Mouse (Mus musculus): Measurements from ENCODE around the gene Cnst. TPM values are rescaled to one million over a fixed set of nuclear protein-coding genes. Genes with fewer than 3 reads are reported as not detected.

Cnst gene
- polyA plus RNA-seq, 1 experiment from 2014 or later = 13.8 TPM

GRCm38 (mm10) chr1:179582021-179582433, 35.9 kb downstream of the Cnst start:
- Histone ChIP-seq H3K27ac (peak overlapping the region; percentile 49), H3K36me3 (peaks cover 17% of the 10 kb centered on the region), H3K4me1 (peaks cover 24% of the 10 kb centered on the region), H3K27me3 (no peaks in the 10 kb centered on the region), H3K9me3 (replicated peaks) (no peaks in the 10 kb centered on the region), H3K4me3 (replicated peaks) (no peak overlapping the region), H3K4me2 (peak overlapping the region; percentile 29; the same call in 1 of the 2 replicates), H3K9ac (no peak overlapping the region)
- WGBS = 19% methylated on average over 6 of the region's 6 CpGs
- ATAC-seq (replicated peaks; ENCODE audit: low FRiP score) = peak; percentile 75

DNA sequence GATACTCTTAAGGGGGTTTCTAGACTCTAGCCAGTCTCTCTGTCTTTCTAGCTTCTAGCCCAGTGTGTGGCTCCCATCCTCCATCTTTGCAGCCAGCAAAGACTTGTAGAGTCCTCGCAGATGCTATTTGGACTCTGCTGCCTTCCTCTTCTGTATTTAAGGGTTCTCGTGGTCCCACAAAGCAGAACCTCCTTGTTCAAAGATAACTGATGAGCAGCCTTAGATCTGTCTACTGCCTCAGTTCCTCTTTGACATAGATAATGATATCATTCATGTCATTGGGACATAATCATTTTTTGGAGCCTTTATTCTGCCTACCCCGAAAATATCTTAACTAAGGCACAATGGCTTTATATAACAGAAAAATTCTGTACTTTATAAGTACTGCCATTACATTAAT, 36.9 kb downstream of the Cnst start:
- no peak overlapping the region for H3K27ac ChIP-seq
- peaks cover 17% of the 10 kb centered on the region for H3K36me3 ChIP-seq

GRCm38 (mm10) chr1:179584220-179584619, 38.0 kb downstream of the Cnst start:
- H3K4me1 ChIP-seq = peaks cover 24% of the 10 kb centered on the region
- H3K9me3 ChIP-seq (replicated peaks) = no peaks in the 10 kb centered on the region
- H3K9ac ChIP-seq = no peak overlapping the region
- no peak for ATAC-seq (replicated peaks; ENCODE audit: low FRiP score)
- no peak overlapping the region for H3K27ac ChIP-seq
- WGBS = 88% methylated on average over 4 of the region's 4 CpGs
- no peak overlapping the region for H3K4me3 ChIP-seq (replicated peaks)
- H3K27me3 ChIP-seq = no peaks in the 10 kb centered on the region
- peaks cover 16% of the 10 kb centered on the region for H3K36me3 ChIP-seq
- no peak overlapping the region for H3K4me2 ChIP-seq

More for the DNA sequence above, 36.9 kb downstream of the Cnst start:
- Histone ChIP-seq H3K4me1 (peaks cover 24% of the 10 kb centered on the region), H3K9me3 (replicated peaks) (no peaks in the 10 kb centered on the region), H3K4me2 (no peak overlapping the region), H3K4me3 (replicated peaks) (no peak overlapping the region), H3K9ac (no peak overlapping the region), H3K27me3 (no peaks in the 10 kb centered on the region)
- no peak for ATAC-seq (replicated peaks; ENCODE audit: low FRiP score)
- WGBS = 93% methylated on average over 3 of the region's 3 CpGs

GRCm38 (mm10) chr1:179585646-179586045, 39.5 kb downstream of the Cnst start:
- Histone ChIP-seq H3K4me2 (no peak overlapping the region), H3K27me3 (no peaks in the 10 kb centered on the region), H3K4me1 (peaks cover 24% of the 10 kb centered on the region), H3K4me3 (replicated peaks) (no peak overlapping the region), H3K9ac (no peak overlapping the region), H3K36me3 (0 out of 2 replicates have a peak, but pooled peaks cover 3% of the 10 kb centered on the region), H3K9me3 (replicated peaks) (no peaks in the 10 kb centered on the region), H3K27ac (no peak overlapping the region)
- ATAC-seq (replicated peaks; ENCODE audit: low FRiP score) = 0 out of 2 replicates have a peak, but pooled peaks have one; percentile 31
- 60% methylated on average over 9 of the region's 9 CpGs for WGBS

GRCm38 (mm10) chr1:179586430-179587095, 40.4 kb downstream of the Cnst start:
- H3K27me3 ChIP-seq = no peaks in the 10 kb centered on the region
- no peak overlapping the region for H3K4me3 ChIP-seq (replicated peaks)
- 0 out of 2 replicates have a peak, but pooled peaks have one; percentile 15 for ATAC-seq (replicated peaks; ENCODE audit: low FRiP score)
- no peak overlapping the region for H3K27ac ChIP-seq
- H3K36me3 ChIP-seq = no peaks in the 10 kb centered on the region
- H3K4me2 ChIP-seq = no peak overlapping the region
- H3K4me1 ChIP-seq = peaks cover 20% of the 10 kb centered on the region
- no peak overlapping the region for H3K9ac ChIP-seq
- 27% methylated on average over 3 of the region's 3 CpGs for WGBS
- no peaks in the 10 kb centered on the region for H3K9me3 ChIP-seq (replicated peaks)

DNA sequence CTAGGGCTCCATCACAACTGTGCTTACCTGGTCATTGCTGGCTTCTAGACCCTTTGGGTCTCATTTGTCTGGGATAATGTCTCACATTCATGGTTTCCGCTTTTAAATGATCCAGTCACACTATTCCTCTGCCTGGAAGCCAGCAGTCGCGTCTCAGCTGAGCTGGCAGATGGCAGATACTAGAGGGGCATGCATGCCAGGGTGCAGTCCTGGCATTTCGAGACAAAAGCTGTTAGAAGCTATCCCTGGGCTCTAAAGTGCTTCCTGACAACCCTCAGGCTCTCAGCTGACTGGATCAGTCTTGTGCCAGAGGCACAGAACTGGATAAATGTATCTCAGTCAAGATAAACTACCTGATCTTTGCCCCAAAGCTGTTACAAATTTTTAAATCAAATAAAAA, 42.1 kb downstream of the Cnst start:
- H3K4me1 ChIP-seq = peaks cover 13% of the 10 kb centered on the region
- no peak overlapping the region for H3K4me3 ChIP-seq (replicated peaks)
- H3K27ac ChIP-seq = no peak overlapping the region
- peaks cover 6% of the 10 kb centered on the region for H3K36me3 ChIP-seq
- no peaks in the 10 kb centered on the region for H3K9me3 ChIP-seq (replicated peaks)
- 78% methylated on average over 4 of the region's 4 CpGs for WGBS
- no peak for ATAC-seq (replicated peaks; ENCODE audit: low FRiP score)
- H3K27me3 ChIP-seq = no peaks in the 10 kb centered on the region
- no peak overlapping the region for H3K4me2 ChIP-seq
- H3K9ac ChIP-seq = no peak overlapping the region

DNA sequence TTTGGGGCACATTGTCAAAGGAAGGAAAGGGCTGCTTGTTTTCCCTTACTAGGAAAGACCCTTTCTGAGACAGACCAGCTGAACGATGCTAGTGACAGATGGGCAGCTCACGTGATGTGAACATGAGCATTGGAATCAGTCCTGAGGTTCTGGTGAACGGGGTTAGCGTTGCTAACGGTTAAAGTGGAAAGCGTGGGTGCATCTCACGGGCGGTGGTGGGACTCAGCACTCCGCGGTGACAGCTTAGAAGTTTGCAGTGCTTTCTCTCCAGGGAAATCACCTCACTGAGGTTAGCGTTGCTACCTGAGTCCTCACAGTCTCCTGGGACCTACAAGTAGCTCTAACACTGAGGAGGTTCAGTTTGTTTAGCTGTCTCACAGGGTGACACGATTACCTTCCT, 45.5 kb downstream of the Cnst start:
- H3K4me2 ChIP-seq = no peak overlapping the region
- H3K4me3 ChIP-seq (replicated peaks) = no peak overlapping the region
- H3K9me3 ChIP-seq (replicated peaks) = no peaks in the 10 kb centered on the region
- 76% methylated on average over 12 of the region's 12 CpGs for WGBS
- peaks cover 7% of the 10 kb centered on the region for H3K36me3 ChIP-seq
- no peak overlapping the region for H3K27ac ChIP-seq
- H3K4me1 ChIP-seq = peaks cover 2% of the 10 kb centered on the region
- H3K9ac ChIP-seq = no peak overlapping the region
- no peaks in the 10 kb centered on the region for H3K27me3 ChIP-seq
- no peak for ATAC-seq (replicated peaks; ENCODE audit: low FRiP score)

DNA sequence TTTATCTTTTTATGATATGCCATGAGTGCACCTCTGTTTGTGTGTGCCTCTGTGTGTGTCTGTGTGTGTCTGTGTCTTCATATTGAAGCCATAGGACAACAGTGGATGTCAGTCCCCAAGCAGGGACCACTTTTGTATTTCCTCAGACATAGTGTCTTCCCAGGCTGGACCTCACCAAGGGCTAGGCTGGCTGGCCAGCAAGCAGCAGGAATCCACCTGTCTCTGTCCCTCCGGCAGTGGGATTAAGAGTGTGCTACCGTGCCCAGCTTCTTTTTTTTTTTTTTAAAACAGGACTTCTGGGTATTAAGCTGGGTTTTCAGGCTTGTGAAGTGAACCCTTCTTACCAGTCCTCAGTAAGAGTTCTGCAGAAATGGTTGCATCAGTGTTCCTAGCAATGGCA, 46.0 kb downstream of the Cnst start:
- H3K4me1 ChIP-seq = no peaks in the 10 kb centered on the region
- no peak overlapping the region for H3K4me3 ChIP-seq (replicated peaks)
- peaks cover 7% of the 10 kb centered on the region for H3K36me3 ChIP-seq
- H3K4me2 ChIP-seq = no peak overlapping the region
- 98% methylated on average over 2 of the region's 2 CpGs for WGBS
- H3K9me3 ChIP-seq (replicated peaks) = no peaks in the 10 kb centered on the region
- no peak overlapping the region for H3K9ac ChIP-seq
- ATAC-seq (replicated peaks; ENCODE audit: low FRiP score) = no peak
- no peak overlapping the region for H3K27ac ChIP-seq
- H3K27me3 ChIP-seq = no peaks in the 10 kb centered on the region

DNA sequence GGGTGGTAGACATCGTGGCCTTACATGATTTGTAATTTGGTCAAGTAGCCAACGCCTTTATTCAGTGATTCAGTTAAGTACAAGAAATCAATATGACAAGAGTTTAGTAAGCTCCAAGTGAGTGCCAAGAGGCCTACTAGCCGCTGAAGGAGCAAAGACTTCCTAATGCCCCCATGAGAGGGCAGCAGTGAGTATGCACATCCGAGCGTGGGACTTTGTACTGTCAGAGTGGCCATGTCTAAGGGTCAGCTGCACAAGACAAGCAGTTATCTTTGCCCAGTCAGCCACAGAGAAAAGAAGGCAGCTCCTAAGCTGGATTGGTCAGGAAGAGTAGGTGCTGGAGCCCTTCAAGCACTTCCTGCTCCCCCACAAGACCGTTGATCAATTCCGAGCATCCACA, 46.8 kb downstream of the Cnst start:
- ATAC-seq (replicated peaks; ENCODE audit: low FRiP score) = no peak
- 81% methylated on average over 7 of the region's 7 CpGs for WGBS
- no peaks in the 10 kb centered on the region for H3K27me3 ChIP-seq

GRCm38 (mm10) chr1:179598386-179598785, 52.2 kb downstream of the Cnst start:
- H3K4me3 ChIP-seq (replicated peaks) = no peak overlapping the region
- no peaks in the 10 kb centered on the region for H3K4me1 ChIP-seq
- no peaks in the 10 kb centered on the region for H3K27me3 ChIP-seq
- no peak overlapping the region for H3K27ac ChIP-seq
- no peak for ATAC-seq (replicated peaks; ENCODE audit: low FRiP score)
- H3K4me2 ChIP-seq = no peak overlapping the region
- no peaks in the 10 kb centered on the region; the same call in 1 of the 2 replicates for H3K36me3 ChIP-seq
- no peaks in the 10 kb centered on the region for H3K9me3 ChIP-seq (replicated peaks)
- H3K9ac ChIP-seq = no peak overlapping the region
- WGBS = 90% methylated on average over 6 of the region's 6 CpGs

More for the DNA sequence above, 46.8 kb downstream of the Cnst start:
- Histone ChIP-seq H3K36me3 (peaks cover 7% of the 10 kb centered on the region), H3K9ac (no peak overlapping the region), H3K27ac (no peak overlapping the region), H3K4me3 (replicated peaks) (no peak overlapping the region), H3K9me3 (replicated peaks) (no peaks in the 10 kb centered on the region), H3K4me2 (no peak overlapping the region), H3K4me1 (no peaks in the 10 kb centered on the region)

GRCm38 (mm10) chr1:179604526-179604925, 58.4 kb downstream of the Cnst start:
- no peaks in the 10 kb centered on the region for H3K27me3 ChIP-seq
- no peaks in the 10 kb centered on the region for H3K36me3 ChIP-seq
- H3K9me3 ChIP-seq (replicated peaks) = no peaks in the 10 kb centered on the region
- no peak for ATAC-seq (replicated peaks; ENCODE audit: low FRiP score)
- H3K27ac ChIP-seq = no peak overlapping the region
- 62% methylated on average over 3 of the region's 3 CpGs for WGBS
- no peak overlapping the region for H3K9ac ChIP-seq
- no peak overlapping the region for H3K4me2 ChIP-seq
- no peak overlapping the region for H3K4me3 ChIP-seq (replicated peaks)
- H3K4me1 ChIP-seq = no peaks in the 10 kb centered on the region

GRCm38 (mm10) chr1:179606004-179606723, 60.0 kb downstream of the Cnst start:
- WGBS = 85% methylated on average over 9 of the region's 9 CpGs
- Histone ChIP-seq H3K36me3 (peaks cover 8% of the 10 kb centered on the region; the same call in 1 of the 2 replicates), H3K4me1 (no peaks in the 10 kb centered on the region), H3K27ac (no peak overlapping the region), H3K4me2 (no peak overlapping the region), H3K4me3 (replicated peaks) (no peak overlapping the region), H3K27me3 (no peaks in the 10 kb centered on the region), H3K9ac (no peak overlapping the region), H3K9me3 (replicated peaks) (no peaks in the 10 kb centered on the region)
- no peak for ATAC-seq (replicated peaks; ENCODE audit: low FRiP score)
